Mouse (Mus musculus): ENCODE data around the gene Arhgap30.

Arhgap30 gene

GRCm38 (mm10) chr1:171378298-171378697, 10.5 kb upstream of the Arhgap30 start:
- DNase-seq (ENCODE audit: low spot score), result no peak

- DNase-seq (ENCODE audit: low spot score), result peak; percentile 85
These were observed 8.7 kb upstream of the Arhgap30 start for GRCm38 (mm10) chr1:171379935-171380599.

- no peak for DNase-seq (ENCODE audit: low spot score)
These were observed 6.6 kb upstream of the Arhgap30 start for GRCm38 (mm10) chr1:171382096-171382620.

- DNase-seq (ENCODE audit: low spot score), result no peak
These were observed 4.4 kb upstream of the Arhgap30 start for GRCm38 (mm10) chr1:171384361-171384760.

GRCm38 (mm10) chr1:171385171-171385570, 3.6 kb upstream of the Arhgap30 start:
- no peak for DNase-seq (ENCODE audit: low spot score)

- peak; percentile 72 for DNase-seq (ENCODE audit: low spot score)
These were observed 1.7 kb upstream of the Arhgap30 start for GRCm38 (mm10) chr1:171387099-171387498.

- DNase-seq (ENCODE audit: low spot score), result no peak
These were observed 1.3 kb downstream of the Arhgap30 start for GRCm38 (mm10) chr1:171390101-171390500.

GRCm38 (mm10) chr1:171401821-171402220, 13.1 kb downstream of the Arhgap30 start:
- no peak for DNase-seq (ENCODE audit: low spot score)

GRCm38 (mm10) chr1:171402991-171403390, 14.2 kb downstream of the Arhgap30 start:
- DNase-seq (ENCODE audit: low spot score), result no peak

- no peak for DNase-seq (ENCODE audit: low spot score)
These were observed 18.5 kb downstream of the Arhgap30 start for GRCm38 (mm10) chr1:171407263-171407662.

GRCm38 (mm10) chr1:171410231-171410630, 21.5 kb downstream of the Arhgap30 start:
- DNase-seq (ENCODE audit: low spot score), result peak; percentile 4

GRCm38 (mm10) chr1:171410947-171411484, 22.3 kb downstream of the Arhgap30 start, which contains the start of gene Usf1:
Gene Usf1, plus strand, starts transcription at chr1:171411313.
- DNase-seq (ENCODE audit: low spot score), result peak; percentile 97

- DNase-seq (ENCODE audit: low spot score), result no peak
These were observed 22.8 kb downstream of the Arhgap30 start for GRCm38 (mm10) chr1:171411492-171411941.

GRCm38 (mm10) chr1:171412001-171412441, 23.3 kb downstream of the Arhgap30 start:
- DNase-seq (ENCODE audit: low spot score), result peak; percentile 78

- peak; percentile 65 for DNase-seq (ENCODE audit: low spot score)
These were observed 23.7 kb downstream of the Arhgap30 start for GRCm38 (mm10) chr1:171412446-171412845.

GRCm38 (mm10) chr1:171413608-171414007, 24.9 kb downstream of the Arhgap30 start:
- no peak for DNase-seq (ENCODE audit: low spot score)

- DNase-seq (ENCODE audit: low spot score), result no peak
These were observed 29.9 kb downstream of the Arhgap30 start, which contains the start of gene Tstd1 for GRCm38 (mm10) chr1:171418660-171419059. Gene Tstd1, plus strand, starts transcription at chr1:171418872.

GRCm38 (mm10) chr1:171419291-171419882, 30.6 kb downstream of the Arhgap30 start:
- DNase-seq (ENCODE audit: low spot score), result no peak

GRCm38 (mm10) chr1:171419905-171420304, 31.2 kb downstream of the Arhgap30 start:
- DNase-seq (ENCODE audit: low spot score), result no peak

GRCm38 (mm10) chr1:171422504-171423095, 33.8 kb downstream of the Arhgap30 start:
- DNase-seq (ENCODE audit: low spot score), result no peak

- no peak for DNase-seq (ENCODE audit: low spot score)
These were observed 35.9 kb downstream of the Arhgap30 start for GRCm38 (mm10) chr1:171424638-171425037.

GRCm38 (mm10) chr1:171425126-171425525, 36.4 kb downstream of the Arhgap30 start:
- no peak for DNase-seq (ENCODE audit: low spot score)

Measured in embryo, embryonic 10.5 days (tissue).